Mouse (Mus musculus) kidney, postnatal 25 days (tissue): ENCODE measurements around the gene Kdm4b.

Experiments
- DNase-seq, 2 experiments: peaks; one replicate each; pipeline ENCODE4 v3.0.0; 2021; ENCODE audit warnings: mixed read lengths in 2 of 2

Gene Kdm4b

DNA sequence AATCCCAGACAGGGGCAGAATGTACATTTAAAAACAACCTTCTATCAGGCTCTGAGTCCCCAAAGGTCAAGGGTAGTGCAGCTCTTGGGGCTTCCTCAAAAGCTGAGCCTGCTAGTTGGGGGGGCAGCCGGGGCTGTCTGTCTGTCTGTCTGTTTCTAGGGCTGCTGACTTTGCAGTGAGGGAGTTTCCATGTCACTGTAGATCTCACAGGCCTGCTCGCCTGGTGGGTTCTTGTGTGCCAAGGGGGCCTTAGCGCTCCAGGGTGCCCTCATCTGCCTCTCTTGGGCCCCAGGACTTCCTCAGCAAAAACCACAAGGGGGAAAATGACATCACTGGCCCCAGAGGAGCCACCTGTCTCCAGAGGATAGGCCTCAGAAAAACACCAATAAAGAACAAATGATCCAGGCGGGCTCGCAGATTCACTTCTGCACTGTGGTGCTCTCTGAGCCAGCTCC, 117.5 kb downstream of the Kdm4b start:
- DNase-seq: no peak

DNA sequence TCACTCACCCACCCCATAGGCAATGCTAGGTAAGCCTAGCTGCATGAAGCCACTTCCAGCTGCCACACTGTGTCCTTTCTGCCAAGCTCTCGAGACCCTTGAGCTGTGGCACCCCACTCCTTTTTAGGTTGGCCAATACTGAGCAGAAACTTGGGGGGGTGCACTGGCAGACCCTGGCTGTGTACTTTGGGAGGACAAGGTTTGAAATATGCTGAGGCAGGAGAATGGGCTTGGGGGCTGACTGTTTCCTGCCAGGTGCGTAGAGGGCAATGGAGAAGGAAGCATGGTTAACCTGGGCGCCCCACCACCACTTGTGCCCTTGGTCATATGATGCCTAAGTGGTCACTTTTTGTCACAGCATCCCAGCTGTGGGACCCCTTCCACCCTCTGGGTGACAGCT, 118.9 kb downstream of the Kdm4b start:
- DNase-seq: no peak

DNA sequence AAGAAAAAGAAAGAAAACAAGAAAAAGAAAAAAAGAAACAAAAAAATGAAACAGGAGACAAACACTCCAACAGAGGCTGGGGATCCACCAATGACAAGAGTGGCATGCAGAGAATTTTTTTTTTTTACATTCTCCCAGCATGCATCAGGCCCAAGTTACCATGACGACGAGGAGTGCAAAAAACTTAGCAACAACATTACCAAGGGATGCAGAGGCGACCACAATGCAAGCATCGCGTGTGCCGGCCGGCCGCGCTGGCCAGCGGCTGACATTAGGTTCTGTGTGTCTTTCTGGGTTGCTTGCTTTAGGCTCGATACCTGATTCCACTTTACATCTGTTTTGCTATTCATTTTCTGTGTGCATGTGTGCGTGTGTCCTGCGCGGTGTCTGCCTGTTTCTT, 119.5 kb downstream of the Kdm4b start:
- DNase-seq: no peak

DNA sequence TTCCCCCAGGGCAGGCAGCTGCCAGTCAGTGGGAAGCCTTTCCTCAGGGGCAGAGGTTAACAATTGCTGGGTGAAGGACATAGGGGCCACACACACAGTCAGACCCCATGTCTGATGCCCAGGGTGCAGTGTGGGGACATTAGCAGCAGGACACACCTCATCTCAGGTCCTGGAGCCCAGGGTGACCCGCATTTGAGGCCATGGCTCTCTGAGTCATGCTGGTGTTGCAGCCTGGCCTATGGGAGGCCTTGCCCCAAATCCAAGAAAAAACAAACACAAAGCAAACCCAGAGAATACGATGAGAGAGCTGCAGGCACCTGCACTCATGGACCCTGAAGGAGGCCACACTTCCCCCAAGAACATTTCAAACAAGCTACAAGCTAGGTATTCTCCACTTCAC, 121.9 kb downstream of the Kdm4b start:
- DNase-seq: no peak
